Mouse (Mus musculus) limb, embryonic 14.5 days (tissue): ENCODE results near the gene Bsnd. TPM values are rescaled to one million over a fixed set of nuclear protein-coding genes. Genes with fewer than 3 reads are reported as not detected.

ENCODE experiments used
- ATAC-seq: fragments of 200-750 bp; cut with Nextera tagmentation; 2 replicates; pipeline ENCODE4 v1.8.0; 2017; ENCODE audit warnings: low read depth, moderate number of reproducible peaks, moderate TSS enrichment; ENCODE audit not compliant: low FRiP score
- DNase-seq: peaks from one replicate; pipeline ENCODE4 v3.0.0-alpha.2; 2015; ENCODE audit warnings: low spot score
- H3K27ac ChIP-seq: fragments of 300-500 bp; sonication (generic); replicated peaks from 2 replicates; pipeline ENCODE4 v1.5.1; 2014; ENCODE audit warnings: low read depth, mild to moderate bottlenecking, low read length, moderate library complexity, mixed read lengths
- H3K27me3 ChIP-seq: fragments of 300-500 bp; sonication (generic); 2 replicates; pipeline ENCODE4 v1.6.1; 2014; ENCODE audit warnings: low read length, mixed read lengths; ENCODE audit not compliant: control insufficient read depth, insufficient read depth
- H3K36me3 ChIP-seq: fragments of 300-500 bp; sonication (generic); 2 replicates; pipeline ENCODE4 v1.6.1; 2014; ENCODE audit warnings: mild to moderate bottlenecking, low read length, moderate library complexity, mixed read lengths; ENCODE audit not compliant: control insufficient read depth, insufficient read depth
- H3K4me1 ChIP-seq: fragments of 300-500 bp; sonication (generic); 2 replicates; pipeline ENCODE4 v1.6.1; 2014; ENCODE audit warnings: antibody characterized with exemption, low read length, mixed read lengths; ENCODE audit not compliant: control insufficient read depth, insufficient read depth
- H3K4me2 ChIP-seq: fragments of 300-500 bp; sonication (generic); replicated peaks from 2 replicates; pipeline ENCODE4 v1.6.1; 2014; ENCODE audit warnings: low read depth, mild to moderate bottlenecking, low read length, moderate library complexity; ENCODE audit not compliant: severe bottlenecking
- H3K4me3 ChIP-seq: fragments of 300-500 bp; sonication (generic); replicated peaks from 2 replicates; pipeline ENCODE4 v1.5.1; 2014; ENCODE audit warnings: low read length
- H3K9ac ChIP-seq: fragments of 300-500 bp; sonication (generic); 2 replicates; pipeline ENCODE4 v1.6.1; 2014; ENCODE audit warnings: mild to moderate bottlenecking, low read depth, low read length, moderate library complexity; ENCODE audit not compliant: severe bottlenecking
- H3K9me3 ChIP-seq: fragments of 300-500 bp; sonication (generic); 2 replicates; pipeline ENCODE4 v1.6.1; 2016; ENCODE audit warnings: low read length; ENCODE audit not compliant: control insufficient read depth
- POLR2A ChIP-seq: fragments of 200-500 bp; IDR thresholded peaks from 2 replicates; pipeline ENCODE4 v1.8.0; 2012; ENCODE audit warnings: inconsistent platforms, mild to moderate bottlenecking, moderate library complexity, borderline replicate concordance; ENCODE audit not compliant: insufficient read depth, insufficient read length; ENCODE audit errors: extremely low read depth
- WGBS: fragments of 180-500 bp; shearing (Covaris S2); extraction: QIAGEN DNeasy Blood & Tissue Kit; methylation state at CpG from one replicate; pipeline ENCODE4 v1.1.7; 2014; 5-methylcytosine and 5-hydroxymethylcytosine counted together
- polyA plus RNA-seq, 2 experiments: library from polyadenylated mRNA; depleted of rRNA in 1 of 2; stranded (reverse) in 1 of 2; unstranded in 1 of 2; fragments of >200 nt; fragmentation: Nextera tagmentation in 1 of 2; extraction: Ambion mirVana in 1 of 2; gene quantifications; 2 replicates each; pipeline versions ENCODE4 v1.2.1 to v1.2.3; 2012 to 2014

The Bsnd gene
- polyA plus RNA-seq, 2 experiments, result not detected

- Histone ChIP-seq H3K4me3 (no peak overlapping the region), H3K27me3 (no peaks in the 10 kb centered on the region), H3K9me3 (no peaks in the 10 kb centered on the region), H3K9ac (no peak overlapping the region), H3K27ac (no peak overlapping the region), H3K36me3 (no peaks in the 10 kb centered on the region), H3K4me1 (no peaks in the 10 kb centered on the region), H3K4me2 (no peak overlapping the region)
- DNase-seq (no peak), ATAC-seq (no peak)
- no peak for TF ChIP-seq POLR2A
- WGBS, result 44% methylated on average over 3 of the region's 3 CpGs
Measured at GRCm38 (mm10) chr4:106522547-106522946, 30.5 kb upstream of the Bsnd start.

GRCm38 (mm10) chr4:106514606-106515005, 22.5 kb upstream of the Bsnd start:
- no peak for ATAC-seq
- 34% methylated on average over 6 of the region's 6 CpGs for WGBS
- Histone ChIP-seq H3K36me3 (no peaks in the 10 kb centered on the region), H3K27me3 (no peaks in the 10 kb centered on the region), H3K9ac (no peak overlapping the region), H3K4me2 (no peak overlapping the region), H3K4me1 (no peaks in the 10 kb centered on the region), H3K27ac (no peak overlapping the region), H3K9me3 (no peaks in the 10 kb centered on the region), H3K4me3 (no peak overlapping the region)
- no peak for TF ChIP-seq POLR2A
- DNase-seq, result no peak

DNA sequence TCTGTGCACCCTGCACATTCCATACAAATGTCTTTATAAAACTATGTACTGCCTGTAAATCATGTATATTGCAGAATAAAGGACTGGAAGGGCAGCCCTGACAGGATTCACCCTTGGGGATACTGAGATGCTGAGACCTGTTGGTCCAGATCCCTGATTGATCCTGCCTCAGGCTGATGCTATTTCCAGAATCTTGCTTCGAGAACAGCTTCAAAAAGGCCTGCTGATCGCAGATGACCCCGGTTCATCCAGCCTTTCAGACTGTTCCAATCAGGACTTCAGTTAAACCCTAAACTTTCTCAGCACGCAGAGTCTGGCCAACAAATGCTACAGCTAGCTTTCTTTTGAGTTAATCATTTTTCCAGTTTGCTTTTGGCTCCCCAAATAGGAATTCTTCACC, 17.8 kb upstream of the Bsnd start:
- Histone ChIP-seq H3K27ac (no peak overlapping the region), H3K9me3 (no peaks in the 10 kb centered on the region), H3K4me1 (no peaks in the 10 kb centered on the region), H3K36me3 (no peaks in the 10 kb centered on the region), H3K4me2 (no peak overlapping the region), H3K27me3 (no peaks in the 10 kb centered on the region), H3K9ac (no peak overlapping the region), H3K4me3 (no peak overlapping the region)
- 61% methylated on average over 4 of the region's 4 CpGs for WGBS
- no peak for TF ChIP-seq POLR2A
- ATAC-seq, result no peak
- no peak for DNase-seq

- H3K36me3 ChIP-seq, result no peaks in the 10 kb centered on the region
- DNase-seq (no peak), ATAC-seq (no peak)
- no peaks in the 10 kb centered on the region for H3K4me1 ChIP-seq
- WGBS, result 61% methylated on average over 14 of the region's 14 CpGs
- no peak overlapping the region for H3K27ac ChIP-seq
- H3K9ac ChIP-seq, result no peak overlapping the region; the same call in 1 of the 2 replicates
- no peak overlapping the region for H3K4me3 ChIP-seq
- 0 out of 2 replicates have a peak, but pooled peaks cover 3% of the 10 kb centered on the region for H3K9me3 ChIP-seq
- no peak overlapping the region for H3K4me2 ChIP-seq
- no peak for TF ChIP-seq POLR2A
- no peaks in the 10 kb centered on the region for H3K27me3 ChIP-seq
Measured at GRCm38 (mm10) chr4:106505453-106506058, 13.5 kb upstream of the Bsnd start.

- Histone ChIP-seq H3K9ac (no peak overlapping the region), H3K4me2 (no peak overlapping the region), H3K4me3 (no peak overlapping the region), H3K36me3 (no peaks in the 10 kb centered on the region), H3K27ac (no peak overlapping the region), H3K9me3 (0 out of 2 replicates have a peak, but pooled peaks cover 3% of the 10 kb centered on the region), H3K4me1 (peaks cover 7% of the 10 kb centered on the region; the same call in 1 of the 2 replicates), H3K27me3 (no peaks in the 10 kb centered on the region)
- 98% methylated on average over 3 of the region's 3 CpGs for WGBS
- no peak for TF ChIP-seq POLR2A
- ATAC-seq, result no peak
- DNase-seq, result no peak
Measured at GRCm38 (mm10) chr4:106503578-106503977, 11.5 kb upstream of the Bsnd start.
